Mouse (Mus musculus): ENCODE measurements around the gene Enthd1.
"Not testable (repeated sequence)": the region's sequence is repeated elsewhere in the genome, so short reads cannot be mapped to it uniquely, and the experiment has no call there.

Enthd1 gene

DNA sequence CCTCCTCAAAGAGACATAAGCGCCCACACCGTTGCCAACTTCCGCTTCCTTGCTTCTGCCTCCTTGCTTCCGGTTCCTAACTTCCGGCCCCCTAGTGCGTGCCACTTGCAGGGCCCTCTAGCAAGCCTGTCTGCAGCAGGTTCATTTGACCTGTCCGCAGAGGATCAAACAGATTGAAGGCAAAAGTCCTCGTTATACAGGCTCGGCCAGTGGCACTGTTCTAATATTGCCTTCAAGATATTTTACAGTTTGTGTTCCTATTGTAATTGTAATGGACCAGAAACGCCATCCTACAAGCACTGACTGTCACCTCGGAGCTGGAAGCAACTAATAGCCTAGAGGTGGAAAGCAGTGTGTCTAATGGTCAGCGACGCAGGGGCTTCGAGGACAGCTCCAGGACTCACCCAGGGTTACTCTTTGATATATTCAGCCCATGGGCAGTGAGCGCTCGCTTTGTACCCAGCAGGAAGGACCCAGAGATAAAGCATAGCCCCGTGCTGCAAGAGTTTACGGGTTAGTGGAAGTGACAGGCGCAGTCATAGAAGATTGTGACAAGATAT is at the start of gene Enthd1:
TSS of gene Enthd1 (minus strand) at position 51 of the 560 bp plus-strand sequence.
- no peak for DNase-seq (ENCODE audit: low spot score)

DNA sequence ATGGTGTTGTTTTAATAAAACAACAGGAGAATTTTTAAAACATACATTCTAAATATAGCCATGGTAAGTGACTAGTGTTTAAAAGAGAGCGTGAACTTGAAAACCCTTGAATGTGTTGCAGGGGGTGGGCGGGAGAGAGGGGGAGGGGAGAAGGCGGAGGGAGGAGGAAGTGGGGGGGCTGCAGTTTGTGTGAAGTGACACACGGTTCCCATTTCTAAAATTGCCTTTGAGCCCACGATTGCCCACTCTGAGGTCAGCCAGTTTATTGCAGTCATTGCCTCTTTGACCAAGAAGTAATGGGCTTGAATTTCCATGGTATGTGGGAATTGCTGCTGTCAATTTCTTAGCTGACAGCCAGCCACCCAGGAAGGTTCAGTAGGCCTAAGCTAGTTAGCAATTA is 48.9 kb upstream of the Enthd1 start:
- DNase-seq (ENCODE audit: low spot score), result no peak

DNA sequence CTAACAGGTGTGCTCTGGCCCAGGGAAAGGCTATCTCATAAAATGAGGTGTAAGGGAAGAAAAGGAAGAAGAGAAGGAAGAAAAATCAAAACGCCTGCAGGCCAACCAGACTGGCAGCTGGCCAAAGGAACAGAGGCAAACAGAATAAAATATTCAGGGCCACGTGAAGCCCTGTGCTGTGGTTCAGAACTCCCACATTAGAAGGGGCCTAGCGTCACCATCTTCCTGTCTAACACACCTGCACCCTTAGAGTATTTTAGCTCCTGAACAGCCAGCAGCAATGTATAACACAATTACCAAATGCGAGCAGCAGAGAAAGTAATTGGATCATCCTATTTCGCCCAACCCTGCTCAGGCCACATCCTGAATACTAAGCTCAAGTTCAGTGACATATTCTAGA is 46.5 kb upstream of the Enthd1 start:
- DNase-seq (ENCODE audit: low spot score), result no peak

DNA sequence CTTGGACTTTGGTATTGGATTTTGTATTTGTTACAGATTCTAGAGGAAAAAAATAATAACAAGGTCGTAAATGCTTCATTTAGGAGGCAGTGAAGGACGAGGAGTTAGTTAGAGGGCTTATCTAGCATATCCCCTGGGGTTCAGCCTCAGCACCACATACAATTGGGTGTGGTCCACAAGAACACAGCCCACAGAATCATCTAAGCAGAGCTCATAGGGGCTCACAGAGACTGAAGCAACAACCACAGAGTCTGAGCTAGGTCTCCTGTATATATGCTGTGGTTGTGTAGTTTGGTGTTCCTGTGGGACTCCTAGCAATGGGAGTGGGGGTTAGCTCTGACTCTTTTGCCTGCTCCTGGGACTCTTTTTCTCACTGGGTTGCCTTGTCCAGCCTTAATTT is 45.4 kb upstream of the Enthd1 start:
- DNase-seq (ENCODE audit: low spot score), result no peak

DNA sequence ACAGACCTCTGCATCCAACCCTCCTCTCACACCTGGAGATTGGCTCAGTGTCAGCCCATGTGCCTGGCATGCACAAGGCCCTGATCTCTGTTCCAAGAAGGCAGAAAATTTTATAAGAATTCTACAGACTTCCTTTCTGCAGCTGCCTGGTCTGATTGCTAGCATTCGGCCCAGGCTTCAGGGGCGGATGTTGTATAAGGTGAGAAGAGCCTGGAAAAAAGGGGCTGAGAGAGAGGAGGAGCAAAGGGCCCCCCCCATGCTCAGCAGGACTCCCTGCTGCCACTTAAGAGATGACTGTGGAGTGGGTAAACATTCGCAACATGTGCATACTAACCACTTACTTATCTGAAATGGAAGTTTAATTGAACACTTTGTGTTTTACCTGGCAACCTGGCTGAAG is 43.0 kb upstream of the Enthd1 start:
- no peak for DNase-seq (ENCODE audit: low spot score)

DNA sequence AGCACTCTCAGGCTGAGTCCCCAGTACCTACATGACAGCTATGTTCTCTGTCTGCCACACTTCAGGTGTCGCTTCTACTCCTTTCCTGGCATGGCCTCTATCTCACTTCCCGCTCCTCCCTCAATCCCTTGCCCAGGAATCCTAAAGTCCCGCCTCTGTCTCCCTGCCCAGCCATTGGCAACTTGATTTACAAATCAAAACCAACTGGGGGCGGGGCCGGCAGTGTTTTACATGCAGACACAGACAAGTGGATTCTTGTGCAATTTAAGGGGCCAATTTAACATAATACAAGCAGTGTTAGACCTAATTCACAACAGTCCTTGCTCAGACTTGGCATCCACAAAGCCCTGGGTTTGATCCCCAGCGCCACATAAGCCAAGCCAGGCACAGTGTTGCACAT is 39.1 kb upstream of the Enthd1 start:
- DNase-seq (ENCODE audit: low spot score), result no peak

DNA sequence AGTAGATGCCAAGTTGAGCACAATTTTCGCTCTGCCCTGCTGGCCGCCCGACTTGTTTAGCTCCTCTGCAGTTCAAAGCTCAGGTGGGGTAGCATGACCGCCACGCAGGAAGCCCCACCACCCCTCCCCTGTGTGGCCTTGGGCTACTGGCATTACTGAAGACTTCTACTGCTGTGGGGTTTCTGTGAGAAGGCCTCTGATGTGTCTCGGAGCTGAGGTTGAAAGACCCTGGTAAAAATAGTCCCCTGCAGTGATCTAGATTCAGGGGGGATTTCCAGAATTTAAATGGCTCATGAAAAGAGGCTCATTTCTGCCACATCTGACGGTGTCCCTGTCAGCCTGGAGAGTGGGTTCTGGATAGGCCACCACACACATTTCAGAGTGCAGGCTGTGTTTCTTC is 37.5 kb upstream of the Enthd1 start:
- no peak for DNase-seq (ENCODE audit: low spot score)

DNA sequence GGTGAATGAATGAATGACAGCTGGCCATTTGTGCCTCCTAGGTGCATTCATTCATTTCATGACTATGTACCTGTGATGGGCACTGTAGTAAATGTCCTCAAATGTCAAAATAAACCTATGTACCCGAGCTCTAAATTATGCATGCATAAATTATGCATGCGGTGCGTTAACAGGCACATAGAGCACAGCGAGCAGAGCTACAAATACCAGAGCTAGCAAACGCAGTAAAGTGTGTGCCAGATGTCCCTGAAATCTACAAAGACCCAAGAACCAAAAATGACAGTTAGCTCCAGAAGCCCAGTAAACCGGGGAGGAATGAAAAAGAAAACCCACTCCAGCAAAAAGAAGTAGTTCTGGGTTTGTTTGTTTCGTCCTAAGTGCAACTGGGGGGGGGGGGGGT is 36.5 kb upstream of the Enthd1 start:
- no peak for DNase-seq (ENCODE audit: low spot score)

DNA sequence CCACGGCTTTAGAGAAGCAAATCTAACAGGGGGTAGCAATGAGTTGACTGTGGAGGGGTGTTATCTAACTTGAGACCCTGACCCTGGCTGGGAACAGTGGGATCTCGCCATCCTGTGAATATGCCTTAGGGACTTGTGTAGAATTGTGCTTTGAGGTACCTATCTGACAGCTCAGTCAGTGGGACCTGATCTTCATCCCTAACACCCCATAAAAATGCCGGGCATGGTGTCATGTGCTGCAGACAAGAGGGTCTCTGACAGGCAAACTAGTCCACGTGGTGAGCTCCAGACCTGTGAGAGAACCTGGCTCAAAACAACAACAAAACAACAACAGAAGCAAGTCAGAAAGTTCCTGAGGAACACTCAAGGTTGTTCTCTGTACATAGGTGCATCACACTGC is 34.9 kb upstream of the Enthd1 start:
- DNase-seq (ENCODE audit: low spot score), result no peak

DNA sequence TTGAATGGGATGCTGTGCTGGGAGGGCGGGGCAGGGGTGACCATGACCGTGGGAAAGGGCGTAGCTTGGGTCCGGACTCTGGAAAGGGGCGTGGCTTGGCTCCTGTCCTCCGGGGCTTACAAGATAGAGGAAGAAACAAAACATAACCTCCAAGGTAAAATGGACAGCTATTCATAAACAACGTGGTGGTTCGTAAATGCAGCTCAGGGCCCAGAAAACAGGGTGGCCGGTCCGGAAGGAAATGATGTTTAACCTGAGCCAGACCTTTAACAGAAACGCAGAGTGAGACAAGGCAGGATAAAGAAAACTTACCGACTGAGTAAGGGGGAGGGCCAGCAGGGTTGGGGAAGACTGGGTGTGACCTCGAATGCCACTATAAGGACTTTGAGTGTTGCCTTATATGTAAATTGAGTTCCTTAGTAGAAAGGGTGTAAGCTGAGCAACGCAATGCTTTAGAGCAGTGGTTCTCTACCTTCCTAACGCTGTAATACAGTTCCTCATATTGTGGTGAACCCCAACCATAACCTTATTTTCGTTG is 34.3 kb upstream of the Enthd1 start:
- DNase-seq (ENCODE audit: low spot score), result no peak

DNA sequence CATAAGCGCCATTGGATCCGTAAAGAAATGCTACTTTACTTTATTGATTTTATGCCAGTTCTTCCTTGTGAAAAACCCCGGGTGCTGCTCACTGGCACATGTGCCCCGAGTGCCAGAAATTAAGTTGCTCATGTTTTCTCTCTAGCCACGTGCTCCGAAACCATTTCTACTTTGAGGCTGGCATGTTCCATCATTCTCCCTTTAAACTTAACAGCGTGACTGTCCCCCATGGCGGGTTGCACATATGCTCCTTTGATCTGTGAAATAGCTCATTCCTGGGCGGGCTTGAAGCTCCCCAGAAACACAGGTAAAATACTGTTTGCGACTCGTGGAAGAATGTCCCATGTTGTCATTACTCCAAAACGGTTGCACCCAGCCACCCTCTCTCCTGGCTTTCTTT is 33.8 kb upstream of the Enthd1 start:
- DNase-seq (ENCODE audit: low spot score), result no peak

DNA sequence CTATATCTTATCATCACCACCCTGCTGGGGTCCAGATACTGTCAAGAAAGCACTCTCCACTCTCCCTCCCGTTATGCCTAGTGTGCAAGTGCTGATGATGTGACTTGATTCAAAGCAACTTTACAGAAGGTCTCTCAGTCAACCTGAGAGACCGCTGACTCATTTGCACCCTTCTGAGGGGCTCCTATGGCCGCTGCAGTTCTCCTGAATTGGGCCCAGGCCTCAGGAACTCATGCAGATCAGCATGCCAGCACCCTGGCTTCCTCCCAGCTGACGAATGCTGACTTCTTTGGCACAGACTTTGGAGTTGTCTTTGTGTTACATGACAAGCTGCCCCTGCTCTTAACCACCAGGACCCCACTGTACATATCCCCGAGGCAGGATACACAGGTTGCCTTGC is 28.9 kb upstream of the Enthd1 start:
- DNase-seq (ENCODE audit: low spot score), result no peak

DNA sequence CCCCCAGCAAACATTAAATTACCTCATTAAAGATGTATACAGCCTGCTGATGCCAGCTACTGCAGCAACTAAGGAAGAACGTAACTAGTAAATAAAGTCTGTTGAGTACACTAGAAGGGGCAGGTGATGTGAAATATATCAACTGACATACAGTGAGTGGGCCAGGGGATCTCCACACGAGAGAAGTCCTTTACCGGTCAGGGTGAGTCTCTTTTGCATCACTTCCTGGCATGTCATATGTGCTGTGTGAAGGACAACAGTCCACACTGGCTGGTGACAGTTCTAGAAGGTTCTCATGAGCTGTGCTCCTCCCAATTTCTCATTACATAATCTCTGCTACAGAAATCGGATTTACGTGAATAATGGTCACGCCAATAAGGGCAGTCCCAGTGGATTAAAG is 27.8 kb upstream of the Enthd1 start:
- DNase-seq (ENCODE audit: low spot score), result no peak

DNA sequence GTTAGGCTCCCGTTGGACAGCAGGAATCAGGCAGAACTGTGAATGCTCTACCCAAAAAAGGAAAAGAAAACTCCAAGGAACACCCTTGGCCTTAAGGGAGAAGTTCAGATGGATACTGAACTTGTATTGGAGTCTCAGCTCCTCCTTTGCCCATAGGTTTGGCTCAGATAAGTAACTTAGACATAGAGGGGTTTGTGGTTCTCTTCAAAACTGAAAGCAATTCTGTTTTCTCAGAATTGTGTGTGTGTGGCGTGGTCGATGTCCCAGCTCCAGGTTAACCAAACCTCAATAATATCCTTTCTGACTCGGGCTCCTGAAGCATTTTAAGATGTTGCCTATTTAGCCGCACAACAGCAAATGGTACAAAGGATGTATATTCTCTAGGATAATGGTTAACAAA is 25.7 kb upstream of the Enthd1 start:
- DNase-seq (ENCODE audit: low spot score), result no peak

DNA sequence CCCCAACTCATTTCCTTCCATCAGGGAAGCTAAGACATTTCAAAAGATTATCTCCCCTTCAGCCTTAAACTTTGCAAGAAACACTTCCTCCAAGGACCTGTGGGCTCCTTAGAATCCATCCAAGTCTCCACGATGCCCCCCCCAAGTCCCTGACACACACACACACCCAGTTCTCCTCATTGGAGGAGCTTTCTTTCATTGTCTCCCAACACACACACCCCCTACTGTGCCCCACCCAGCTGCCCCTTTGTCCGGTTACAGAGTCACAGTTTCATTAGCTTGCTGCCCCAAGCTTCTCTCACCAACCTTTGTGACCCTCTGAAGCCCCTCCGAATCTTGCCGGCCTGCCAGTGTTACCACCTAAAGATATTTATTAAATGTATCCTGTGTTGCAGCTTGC is 21.3 kb upstream of the Enthd1 start:
- DNase-seq (ENCODE audit: low spot score), result no peak

DNA sequence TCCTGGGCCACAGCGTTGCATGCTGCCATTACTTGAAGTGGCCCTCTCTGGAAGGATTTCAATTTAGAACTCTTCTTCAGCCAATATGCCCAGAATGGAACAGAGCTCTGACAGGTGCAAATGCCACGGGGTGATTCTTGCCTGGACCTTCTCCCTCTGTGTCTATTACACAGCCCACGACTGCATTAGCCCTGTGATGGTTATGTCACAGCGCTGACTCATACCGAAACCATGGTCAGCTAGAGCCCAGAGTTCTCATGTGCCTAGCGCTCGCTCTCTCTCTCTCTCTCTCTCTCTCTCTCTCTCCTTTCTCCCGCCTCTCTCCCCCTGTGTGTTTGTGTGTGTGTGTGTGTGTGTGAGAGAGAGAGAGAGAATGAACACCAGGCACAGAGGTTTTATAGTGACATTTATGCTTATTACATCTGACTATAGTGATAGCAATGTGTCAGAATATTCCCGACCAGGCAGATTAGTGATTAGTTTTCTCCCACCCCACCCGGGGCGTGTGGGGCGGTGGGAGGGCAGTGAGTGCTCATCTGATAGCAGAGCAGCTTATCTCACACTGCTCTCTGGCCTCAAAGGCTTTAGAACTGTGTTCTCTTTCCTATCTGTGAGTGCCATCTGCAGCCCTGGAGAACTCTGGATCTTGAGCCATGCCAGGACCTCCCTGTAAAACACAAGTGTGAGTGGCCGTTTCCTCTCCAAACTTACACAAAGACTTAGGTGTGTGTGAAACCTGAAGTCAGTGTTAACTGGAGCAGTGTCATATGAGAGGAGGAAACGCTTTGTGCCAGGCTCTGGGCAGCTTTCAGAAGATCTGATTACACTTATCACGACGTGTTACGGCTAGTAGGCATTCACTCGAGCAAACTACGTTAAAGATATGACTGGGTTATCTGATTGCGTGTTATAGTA is 17.9 kb upstream of the Enthd1 start:
- peak; percentile 10 for DNase-seq (ENCODE audit: low spot score)

DNA sequence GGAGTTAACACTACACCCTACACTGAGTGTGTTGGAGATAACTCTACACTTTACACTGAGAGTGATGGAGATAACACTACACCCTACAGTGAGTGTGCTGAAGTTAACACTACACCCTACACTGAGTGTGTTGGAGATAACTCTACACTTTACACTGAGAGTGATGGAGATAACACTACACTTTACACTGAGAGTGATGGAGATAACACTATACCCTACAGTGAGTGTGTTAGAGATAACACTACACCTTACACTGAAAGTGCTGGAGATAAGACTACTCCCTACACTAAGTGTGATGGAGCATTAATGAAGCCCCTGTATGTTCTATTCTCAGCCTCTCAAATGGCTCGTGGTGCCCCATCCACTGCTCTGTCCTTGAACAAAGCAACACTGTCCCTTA is 15.6 kb upstream of the Enthd1 start:
- DNase-seq (ENCODE audit: low spot score), result not testable (repeated sequence)

DNA sequence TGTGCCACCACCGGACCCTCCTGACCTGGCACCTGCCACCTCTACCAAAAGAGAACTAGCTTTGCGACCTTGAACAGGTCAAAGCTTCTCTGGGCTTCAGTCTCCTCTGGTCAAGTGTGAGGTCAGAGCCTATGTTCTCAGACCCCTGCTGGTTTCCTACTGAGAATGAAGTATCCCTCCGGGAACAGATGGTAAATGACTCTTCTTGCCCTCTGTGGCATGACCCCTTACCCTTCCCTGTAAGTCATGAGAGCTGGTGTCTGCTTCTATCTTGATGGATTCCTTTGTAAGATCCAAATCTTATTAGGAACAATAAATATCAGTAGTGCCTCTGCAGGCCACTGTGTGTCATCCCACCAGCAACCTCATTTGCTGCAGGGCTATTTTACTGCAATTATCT is 14.2 kb upstream of the Enthd1 start:
- DNase-seq (ENCODE audit: low spot score), result no peak

DNA sequence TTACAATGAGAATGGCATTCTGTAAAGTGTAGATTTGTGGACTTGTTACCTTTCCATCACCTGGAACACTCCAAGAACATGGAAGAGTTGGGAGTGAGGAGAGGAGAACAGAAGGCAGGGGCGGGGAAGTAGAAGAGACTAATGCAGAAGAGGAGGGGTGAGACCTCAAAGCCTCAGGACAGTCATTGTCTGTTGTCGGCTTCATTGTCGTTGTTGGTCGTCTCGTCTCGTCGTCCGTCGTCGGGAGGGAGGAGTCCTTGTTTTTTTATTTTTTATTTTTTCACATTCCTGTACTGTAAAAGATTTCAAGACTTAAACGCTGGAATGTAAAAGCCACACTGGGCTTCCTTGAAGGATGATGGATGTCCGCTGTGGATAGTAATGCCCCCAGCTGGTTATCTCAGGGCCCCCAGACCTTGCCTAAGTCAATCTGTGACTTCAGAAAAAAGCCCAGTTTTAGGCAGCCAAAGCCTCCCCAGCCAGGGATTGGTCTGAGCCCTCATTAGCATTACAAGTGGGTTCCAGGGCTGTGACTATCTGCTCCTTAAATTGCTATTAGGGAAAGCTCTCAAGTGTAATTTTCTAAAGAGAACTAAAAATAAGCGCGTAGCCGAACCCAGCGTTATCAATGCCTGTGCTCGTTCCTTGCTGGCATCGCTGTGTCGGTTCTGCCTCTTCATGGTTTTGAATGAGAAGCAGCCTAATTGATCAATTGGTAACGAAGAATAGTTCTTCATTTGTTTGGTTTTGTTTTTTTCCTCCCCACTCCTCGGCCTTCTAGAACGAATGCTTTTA is 12.4 kb upstream of the Enthd1 start:
- DNase-seq (ENCODE audit: low spot score), result no peak

DNA sequence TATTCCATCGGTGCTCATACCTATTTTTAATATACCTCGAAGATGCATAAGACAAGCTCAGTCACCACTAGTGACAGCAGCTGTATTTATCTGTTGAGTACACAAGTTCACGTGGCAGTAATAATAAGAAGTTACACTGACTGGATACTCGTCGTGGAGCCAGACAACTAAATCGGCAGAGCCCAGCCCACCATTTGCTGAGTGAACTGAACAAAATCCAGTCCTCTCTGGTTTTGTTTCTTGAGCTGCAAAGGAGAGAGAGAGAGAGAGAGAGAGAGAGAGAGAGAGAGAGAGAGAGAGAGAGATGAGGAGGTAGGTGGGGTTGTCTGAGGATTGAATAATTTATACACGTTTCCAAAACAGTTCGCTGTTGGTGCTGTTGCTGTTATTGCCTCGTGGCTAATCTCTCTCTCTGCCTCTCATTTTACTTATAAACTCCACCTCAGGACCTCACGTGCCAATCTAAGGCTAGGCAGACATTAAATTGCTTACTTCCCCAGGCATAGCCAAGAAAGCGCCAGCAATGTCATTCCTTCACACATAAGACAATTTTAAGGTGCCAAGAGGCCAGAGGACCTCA is 11.5 kb upstream of the Enthd1 start:
- no peak for DNase-seq (ENCODE audit: low spot score)

DNA sequence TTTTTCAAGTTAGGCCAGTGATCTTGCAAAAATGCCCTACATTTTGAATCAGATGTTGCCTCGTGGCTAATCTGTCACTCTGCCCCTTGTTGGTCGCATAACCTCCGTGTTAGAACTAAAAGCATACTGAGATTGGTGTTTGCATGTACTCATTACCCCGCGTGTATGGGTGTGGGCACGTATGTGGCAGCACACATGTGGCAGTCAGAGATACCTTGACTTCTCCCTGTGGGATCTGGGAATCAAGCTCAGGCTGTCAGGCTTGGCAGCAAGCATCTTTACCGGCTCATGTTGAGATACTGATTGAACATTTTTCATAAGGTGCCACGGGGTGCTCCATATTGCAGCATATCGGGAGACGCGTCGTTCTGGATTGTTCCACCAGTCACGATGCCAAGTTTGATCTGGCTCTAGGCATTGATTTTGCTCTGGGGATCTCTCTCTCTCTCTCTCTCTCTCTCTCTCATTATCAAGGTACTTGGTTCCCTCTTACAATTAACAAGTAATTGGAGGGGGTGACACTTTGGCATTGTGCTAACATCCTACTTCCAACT is 10.9 kb upstream of the Enthd1 start:
- no peak for DNase-seq (ENCODE audit: low spot score)

Data from adipocyte (in vitro differentiated cells).